Mouse (Mus musculus) MEL (cell line): ENCODE data around the gene Acsl5. TPM values are rescaled to one million over a fixed set of nuclear protein-coding genes. Genes with fewer than 3 reads are reported as not detected.

ENCODE experiments used
- DNase-seq: peaks from one replicate; pipeline ENCODE4 v3.0.0; 2011; ENCODE audit warnings: low read depth, low spot score
- H3K27ac ChIP-seq: 2 replicates; pipeline ENCODE4 v1.5.1; 2012; ENCODE audit warnings: low read depth, mild to moderate bottlenecking, control low read depth, low read length, moderate library complexity; ENCODE audit not compliant: control insufficient read depth
- H3K27me3 ChIP-seq, 2 experiments: fragments of 150-350 bp in 1 of 2; sonication (generic) in 1 of 2; 2 replicates each; pipeline ENCODE4 v1.6.1; 2012; ENCODE audit warnings: low read length in 2 of 2, mild to moderate bottlenecking in 2 of 2, improper control_type of control experiment in 1 of 2, moderate library complexity in 1 of 2; ENCODE audit not compliant: insufficient read depth in 2 of 2, control insufficient read depth in 1 of 2
- H3K36me3 ChIP-seq, 2 experiments: 2 replicates each; pipeline ENCODE4 v1.6.1; 2012 to 2014; ENCODE audit warnings: low read length in 2 of 2, improper control_type of control experiment in 1 of 2, inconsistent platforms in 1 of 2, mild to moderate bottlenecking in 1 of 2; ENCODE audit not compliant: insufficient read depth in 2 of 2, control insufficient read depth in 1 of 2
- H3K4me1 ChIP-seq, 2 experiments: fragments of 150-350 bp in 1 of 2; sonication (generic) in 1 of 2; 2 replicates each; pipeline ENCODE4 v1.6.1; 2012; ENCODE audit warnings: low read length in 2 of 2, improper control_type of control experiment in 1 of 2, mild to moderate bottlenecking in 1 of 2; ENCODE audit not compliant: insufficient read depth in 2 of 2, control insufficient read depth in 1 of 2
- H3K4me3 ChIP-seq, 2 experiments: fragments of 150-350 bp in 1 of 2; sonication (generic) in 1 of 2; 2 replicates each; pipeline ENCODE4 v1.5.1; 2012; ENCODE audit warnings: low read depth in 2 of 2, low read length in 2 of 2, mild to moderate bottlenecking in 2 of 2, moderate library complexity in 2 of 2, control low read depth in 1 of 2, improper control_type of control experiment in 1 of 2; ENCODE audit not compliant: control insufficient read depth in 1 of 2, insufficient read depth in 1 of 2
- H3K79me2 ChIP-seq: 2 replicates; pipeline ENCODE4 v1.6.1; 2012; ENCODE audit warnings: mild to moderate bottlenecking, low read length, moderate library complexity; ENCODE audit not compliant: control insufficient read depth, poor library complexity, insufficient read depth
- H3K9ac ChIP-seq: 2 replicates; pipeline ENCODE4 v1.6.1; 2012; ENCODE audit warnings: low read depth, mild to moderate bottlenecking, control low read depth, low read length, moderate library complexity; ENCODE audit not compliant: control insufficient read depth, poor library complexity, severe bottlenecking
- H3K9me3 ChIP-seq: fragments of 150-350 bp; sonication (generic); replicated peaks from 2 replicates; pipeline ENCODE4 v1.6.1; 2012; ENCODE audit warnings: mild to moderate bottlenecking, low read length, improper control_type of control experiment, moderate library complexity; ENCODE audit not compliant: insufficient read depth
- ELF1 ChIP-seq: IDR thresholded peaks from 2 replicates; pipeline ENCODE4 v1.6.1; 2014; ENCODE audit warnings: low read depth, mild to moderate bottlenecking, inconsistent platforms, low read length, improper control_type of control experiment, moderate library complexity
- EP300 ChIP-seq, 2 experiments: IDR thresholded peaks; 2 replicates each; pipeline ENCODE4 v1.6.1; 2011; ENCODE audit warnings: improper control_type of control experiment in 2 of 2, low read length in 2 of 2, low read depth in 1 of 2, mild to moderate bottlenecking in 1 of 2
- ETS1 ChIP-seq: IDR thresholded peaks from 2 replicates; pipeline ENCODE4 v1.6.1; 2012; ENCODE audit warnings: low read depth, mild to moderate bottlenecking, inconsistent platforms, low read length, improper control_type of control experiment, moderate library complexity
- GATA1 ChIP-seq: IDR thresholded peaks from 2 replicates; pipeline ENCODE4 v1.6.1; 2011; ENCODE audit warnings: low read depth, low read length, improper control_type of control experiment
- MAFK ChIP-seq: IDR thresholded peaks from 2 replicates; pipeline ENCODE4 v1.6.1; 2011; ENCODE audit warnings: low read depth, mild to moderate bottlenecking, low read length, improper control_type of control experiment, borderline replicate concordance
- MAZ ChIP-seq: IDR thresholded peaks from 2 replicates; pipeline ENCODE4 v1.6.1; 2012; ENCODE audit warnings: low read depth, mild to moderate bottlenecking, inconsistent platforms, low read length, improper control_type of control experiment
- MYB ChIP-seq: IDR thresholded peaks from 2 replicates; pipeline ENCODE4 v1.6.1; 2011; ENCODE audit warnings: mild to moderate bottlenecking, low read depth, low read length, improper control_type of control experiment
- POLR2A ChIP-seq, 2 experiments: IDR thresholded peaks; 2 replicates each; pipeline ENCODE4 v1.6.1; 2011 to 2012; ENCODE audit warnings: low read length in 2 of 2, mild to moderate bottlenecking in 2 of 2, control low read depth in 1 of 2, improper control_type of control experiment in 1 of 2, low read depth in 1 of 2, moderate library complexity in 1 of 2; ENCODE audit not compliant: control insufficient read depth in 1 of 2, insufficient read depth in 1 of 2, poor library complexity in 1 of 2
- POLR2AphosphoS2 ChIP-seq: IDR thresholded peaks from 2 replicates; pipeline ENCODE4 v1.6.1; 2011; ENCODE audit warnings: low read length, improper control_type of control experiment
- RAD21 ChIP-seq: IDR thresholded peaks from 2 replicates; pipeline ENCODE4 v1.6.1; 2011; ENCODE audit warnings: mild to moderate bottlenecking, low read depth, low read length, improper control_type of control experiment
- RCOR1 ChIP-seq: IDR thresholded peaks from 2 replicates; pipeline ENCODE4 v1.6.1; 2012; ENCODE audit warnings: low read depth, mild to moderate bottlenecking, inconsistent platforms, low read length, improper control_type of control experiment
- SIN3A ChIP-seq: IDR thresholded peaks from 2 replicates; pipeline ENCODE4 v1.6.1; 2012; ENCODE audit warnings: low read length, improper control_type of control experiment, inconsistent platforms
- SMC3 ChIP-seq: IDR thresholded peaks from 2 replicates; pipeline ENCODE4 v1.6.1; 2011; ENCODE audit warnings: low read depth, low read length, improper control_type of control experiment
- TAL1 ChIP-seq: IDR thresholded peaks from 2 replicates; pipeline ENCODE4 v1.6.1; 2012; ENCODE audit warnings: mild to moderate bottlenecking, inconsistent platforms, low read length, moderate library complexity, mixed read lengths
- TBP ChIP-seq: IDR thresholded peaks from 2 replicates; pipeline ENCODE4 v1.8.0; 2011; ENCODE audit warnings: low read depth, low read length, improper control_type of control experiment
- TCF12 ChIP-seq: IDR thresholded peaks from 2 replicates; pipeline ENCODE4 v1.6.1; 2014; ENCODE audit warnings: low read depth, mild to moderate bottlenecking, inconsistent platforms, low read length, improper control_type of control experiment, moderate library complexity
- USF2 ChIP-seq, 2 experiments: IDR thresholded peaks; 2 replicates each; pipeline ENCODE4 v1.6.1; 2011 to 2012; ENCODE audit warnings: improper control_type of control experiment in 2 of 2, low read length in 2 of 2, borderline replicate concordance in 1 of 2, inconsistent platforms in 1 of 2, low read depth in 1 of 2, mild to moderate bottlenecking in 1 of 2; ENCODE audit not compliant: insufficient read depth in 1 of 2
- ZC3H11A ChIP-seq: IDR thresholded peaks from 2 replicates; pipeline ENCODE4 v1.6.1; 2012; ENCODE audit warnings: low read depth, mild to moderate bottlenecking, inconsistent platforms, low read length, improper control_type of control experiment
- ZMIZ1 ChIP-seq: IDR thresholded peaks from 2 replicates; pipeline ENCODE4 v1.6.1; 2012; ENCODE audit warnings: low read depth, mild to moderate bottlenecking, inconsistent platforms, low read length, improper control_type of control experiment, moderate library complexity
- polyA plus RNA-seq, 2 experiments: library from polyadenylated mRNA; stranded (reverse) in 1 of 2; unstranded in 1 of 2; fragments of >175 nt in 1 of 2; fragments of >200 nt in 1 of 2; gene quantifications; 2 replicates each; pipeline versions ENCODE4 v1.2.1 to v1.2.4; 2012; ENCODE audit warnings: low replicate concordance in 2 of 2, low read depth in 1 of 2; ENCODE audit not compliant: insufficient read length in 2 of 2, insufficient read depth in 1 of 2, missing spikeins in 1 of 2
- total RNA-seq: library from RNA; depleted of rRNA; stranded (reverse); fragments of 300-350 nt; gene quantifications from 2 replicates; pipeline ENCODE4 v1.2.3, GENCODE M21; 2012

Acsl5 gene
- total and polyA plus RNA-seq, 3 experiments, result 223 to 318 TPM; not detected in 1

- TF ChIP-seq TAL1 (no peak), GATA1 (no peak)
Observed at GRCm38 (mm10) chr19:55218192-55218739, 33.5 kb upstream of the Acsl5 start (continued).

GRCm38 (mm10) chr19:55218741-55219221 lies 33.0 kb upstream of the Acsl5 start:
- Histone ChIP-seq H3K79me2 (no peaks in the 10 kb centered on the region; the same call in 1 of the 2 replicates), H3K9ac (peak overlapping the region; percentile 64), H3K4me3 (peak overlapping the region; percentile 61 to 63), H3K27me3 (no peaks in the 10 kb centered on the region), H3K9me3 (no peaks in the 10 kb centered on the region), H3K4me1 (peaks cover 3 to 15% of the 10 kb centered on the region in 2 experiments; a peak in 3 of 4 replicates), H3K36me3 (peaks cover 0 to 7% of the 10 kb centered on the region in 2 experiments; a peak in 2 of 4 replicates), H3K27ac (peak overlapping the region; percentile 84)
- peak; percentile 88 to 92 for TF ChIP-seq EP300 (IDR thresholded peaks at IDR 0.05; ENCODE audit: low read depth in 1 of 2, low read length in 2 of 2)
- TF ChIP-seq ETS1, result peak; percentile 49; the same call in 1 of the 2 replicates
- TF ChIP-seq MAZ, result no peak
- peak; percentile 72 for TF ChIP-seq RCOR1
- no peak for TF ChIP-seq SMC3
- no peak for TF ChIP-seq ELF1
- no peak for TF ChIP-seq RAD21
- peak; percentile 88 for TF ChIP-seq GATA1
- TF ChIP-seq TBP, result peak; percentile 58; the same call in 1 of the 2 replicates
- TF ChIP-seq MYB, result no peak
- TF ChIP-seq ZC3H11A, result no peak
- TF ChIP-seq SIN3A, result peak; percentile 65; the same call in 1 of the 2 replicates
- TF ChIP-seq POLR2AphosphoS2, result peak; percentile 57; the same call in 1 of the 2 replicates
- peak; percentile 83 for TF ChIP-seq TCF12
- peak; percentile 49 to 57; a peak in 2 of 4 replicates for TF ChIP-seq POLR2A (IDR thresholded peaks at IDR 0.05; ENCODE audit: control insufficient read depth in 1 of 2, insufficient read depth in 1 of 2, low read depth in 1 of 2, low read length in 2 of 2, poor library complexity in 1 of 2)
- TF ChIP-seq TAL1, result peak; percentile 77
- TF ChIP-seq MAFK, result peak; percentile 44; the same call in 1 of the 2 replicates
- peak; percentile 53; the same call in 1 of the 2 replicates for TF ChIP-seq ZMIZ1
- TF ChIP-seq USF2 (IDR thresholded peaks at IDR 0.05; ENCODE audit: borderline replicate concordance in 1 of 2, insufficient read depth in 1 of 2, low read depth in 1 of 2, low read length in 2 of 2), result no peak
- DNase-seq, result peak; percentile 90
